Mouse (Mus musculus) stomach, postnatal 0 days (tissue): ENCODE measurements around the gene Exoc5. TPM values are rescaled to one million over a fixed set of nuclear protein-coding genes. Genes with fewer than 3 reads are reported as not detected.

Experiments used
- ATAC-seq: fragments of 200-750 bp; cut with Nextera tagmentation; 2 replicates; pipeline ENCODE4 v1.8.0; 2017; ENCODE audit not compliant: low FRiP score, low TSS enrichment
- DNase-seq: peaks from one replicate; pipeline ENCODE4 v3.0.0-alpha.2; 2016; ENCODE audit warnings: low spot score
- H3K27ac ChIP-seq: fragments of 300-500 bp; sonication (generic); replicated peaks from 2 replicates; pipeline ENCODE4 v1.5.1; 2014; ENCODE audit warnings: mild to moderate bottlenecking, control low read depth
- H3K27me3 ChIP-seq: fragments of 300-500 bp; sonication (generic); 2 replicates; pipeline ENCODE4 v1.6.1; 2014; ENCODE audit warnings: low read length; ENCODE audit not compliant: control insufficient read depth, insufficient read depth
- H3K36me3 ChIP-seq: fragments of 300-500 bp; sonication (generic); 2 replicates; pipeline ENCODE4 v1.6.1; 2014; ENCODE audit warnings: low read length, mixed read lengths; ENCODE audit not compliant: control insufficient read depth, insufficient read depth
- H3K4me1 ChIP-seq: fragments of 300-500 bp; sonication (generic); replicated peaks from 2 replicates; pipeline ENCODE4 v1.6.1; 2014; ENCODE audit warnings: antibody characterized with exemption; ENCODE audit not compliant: control insufficient read depth, insufficient read depth
- H3K4me2 ChIP-seq: fragments of 300-500 bp; sonication (generic); replicated peaks from 2 replicates; pipeline ENCODE4 v1.6.1; 2014; ENCODE audit warnings: low read depth, mild to moderate bottlenecking, control low read depth, moderate library complexity
- H3K4me3 ChIP-seq: fragments of 300-500 bp; sonication (generic); 2 replicates; pipeline ENCODE4 v1.5.1; 2014; ENCODE audit warnings: low read depth, low read length, control low read depth
- H3K9ac ChIP-seq: fragments of 300-500 bp; sonication (generic); 2 replicates; pipeline ENCODE4 v1.6.1; 2014; ENCODE audit warnings: mild to moderate bottlenecking, low read length, control low read depth, mixed read lengths
- H3K9me3 ChIP-seq: fragments of 300-500 bp; sonication (generic); 2 replicates; pipeline ENCODE4 v1.6.1; 2016; ENCODE audit warnings: low read length; ENCODE audit not compliant: control insufficient read depth
- CTCF ChIP-seq: IDR thresholded peaks from 2 replicates; pipeline ENCODE4 v1.5.1; 2016; ENCODE audit warnings: antibody characterized with exemption, low read depth, mild to moderate bottlenecking, moderate library complexity
- EP300 ChIP-seq: optimal IDR thresholded peaks from 2 replicates; pipeline ENCODE3; 2016; ENCODE audit warnings: antibody characterized with exemption
- WGBS: fragments of 180-500 bp; shearing (Covaris S2); extraction: QIAGEN DNeasy Blood & Tissue Kit; methylation state at CpG from one replicate; pipeline ENCODE4 v1.1.7; 2014; 5-methylcytosine and 5-hydroxymethylcytosine counted together
- polyA plus RNA-seq: library from polyadenylated mRNA; unstranded; fragments of >200 nt; fragmentation: Nextera tagmentation; extraction: Ambion mirVana; gene quantifications from 2 replicates; pipeline ENCODE4 v1.2.1, GENCODE M21; 2015

Exoc5 gene
- polyA plus RNA-seq, 1 experiment from 2014 or later, result 24.7 TPM

- ATAC-seq, result no peak
- Histone ChIP-seq H3K4me1 (no peaks in the 10 kb centered on the region), H3K27me3 (no peaks in the 10 kb centered on the region), H3K9me3 (no peaks in the 10 kb centered on the region), H3K9ac (no peak overlapping the region), H3K36me3 (no peaks in the 10 kb centered on the region), H3K27ac (no peak overlapping the region), H3K4me3 (no peak overlapping the region), H3K4me2 (no peak overlapping the region)
- TF ChIP-seq CTCF (no peak), EP300 (no peak)
- no peak for DNase-seq
- 76% methylated on average over 3 of the region's 3 CpGs for WGBS
Measured at GRCm38 (mm10) chr14:48993861-48994260, 72.6 kb downstream of the Exoc5 start.

GRCm38 (mm10) chr14:48992070-48992580, 74.3 kb downstream of the Exoc5 start:
- H3K36me3 ChIP-seq, result no peaks in the 10 kb centered on the region
- no peaks in the 10 kb centered on the region for H3K9me3 ChIP-seq
- no peaks in the 10 kb centered on the region for H3K27me3 ChIP-seq
- no peak overlapping the region for H3K4me3 ChIP-seq
- H3K27ac ChIP-seq, result no peak overlapping the region
- TF ChIP-seq EP300 (no peak), CTCF (no peak)
- no peak for ATAC-seq
- DNase-seq, result no peak
- no peaks in the 10 kb centered on the region for H3K4me1 ChIP-seq
- 32% methylated on average over 3 of the region's 3 CpGs for WGBS
- H3K4me2 ChIP-seq, result no peak overlapping the region
- H3K9ac ChIP-seq, result no peak overlapping the region

- Histone ChIP-seq H3K27ac (no peak overlapping the region), H3K4me3 (no peak overlapping the region), H3K9me3 (no peaks in the 10 kb centered on the region), H3K4me2 (peak overlapping the region; percentile 2; the same call in 1 of the 2 replicates), H3K36me3 (no peaks in the 10 kb centered on the region), H3K27me3 (no peaks in the 10 kb centered on the region), H3K4me1 (no peaks in the 10 kb centered on the region), H3K9ac (no peak overlapping the region)
- ATAC-seq (no peak), DNase-seq (no peak)
- TF ChIP-seq CTCF (no peak), EP300 (no peak)
- 5% methylated on average over 7 of the region's 7 CpGs for WGBS
Measured at GRCm38 (mm10) chr14:48991144-48991522, 75.3 kb downstream of the Exoc5 start.

GRCm38 (mm10) chr14:48990471-48991143, 75.8 kb downstream of the Exoc5 start:
- H3K4me2 ChIP-seq, result peak overlapping the region; percentile 2; the same call in 1 of the 2 replicates
- peak; percentile 56 for DNase-seq
- no peak overlapping the region for H3K9ac ChIP-seq
- no peaks in the 10 kb centered on the region for H3K4me1 ChIP-seq
- H3K36me3 ChIP-seq, result no peaks in the 10 kb centered on the region
- peak; percentile 78 for ATAC-seq
- WGBS, result 12% methylated on average over 17 of the region's 17 CpGs
- no peaks in the 10 kb centered on the region for H3K9me3 ChIP-seq
- no peak overlapping the region for H3K4me3 ChIP-seq
- no peaks in the 10 kb centered on the region for H3K27me3 ChIP-seq
- H3K27ac ChIP-seq, result no peak overlapping the region
- TF ChIP-seq EP300 (no peak), CTCF (peak; percentile 69)

- no peak for TF ChIP-seq EP300
- no peak for TF ChIP-seq CTCF
- Histone ChIP-seq H3K4me1 (no peaks in the 10 kb centered on the region), H3K9me3 (no peaks in the 10 kb centered on the region), H3K36me3 (no peaks in the 10 kb centered on the region), H3K9ac (no peak overlapping the region), H3K4me3 (no peak overlapping the region), H3K27ac (no peak overlapping the region), H3K27me3 (no peaks in the 10 kb centered on the region), H3K4me2 (no peak overlapping the region)
- DNase-seq (no peak), ATAC-seq (no peak)
- 64% methylated on average over 8 of the region's 8 CpGs for WGBS
Measured at GRCm38 (mm10) chr14:48989831-48990230, 76.6 kb downstream of the Exoc5 start.

- Histone ChIP-seq H3K4me3 (no peak overlapping the region), H3K27ac (no peak overlapping the region), H3K27me3 (no peaks in the 10 kb centered on the region), H3K4me2 (no peak overlapping the region), H3K9ac (no peak overlapping the region), H3K4me1 (no peaks in the 10 kb centered on the region), H3K36me3 (no peaks in the 10 kb centered on the region), H3K9me3 (no peaks in the 10 kb centered on the region)
- ATAC-seq, result no peak
- no peak for DNase-seq
- 57% methylated on average over 8 of the region's 8 CpGs for WGBS
- TF ChIP-seq CTCF, result no peak
- TF ChIP-seq EP300, result no peak
Measured at GRCm38 (mm10) chr14:48986231-48986630, 80.2 kb downstream of the Exoc5 start.
